Mouse (Mus musculus) ES-Bruce4 (cell line): ENCODE data around the gene Cnksr3.

Experiments
- CTCF ChIP-seq: IDR thresholded peaks from one replicate; pipeline ENCODE4 v1.8.1; 2011; ENCODE audit warnings: low read depth, low read length
- EP300 ChIP-seq: IDR thresholded peaks from 2 replicates; pipeline ENCODE4 v1.6.1; 2011; ENCODE audit warnings: low read depth, low read length; ENCODE audit not compliant: insufficient read depth
- POLR2A ChIP-seq: IDR thresholded peaks from one replicate; pipeline ENCODE4 v1.8.1; 2011; ENCODE audit warnings: low read length; ENCODE audit not compliant: insufficient read depth

GRCm38 (mm10) chr10:7200665-7201064, 11.4 kb downstream of the Cnksr3 start:
- TF ChIP-seq CTCF (no peak), POLR2A (no peak), EP300 (no peak)
